Mouse (Mus musculus): ENCODE measurements around the gene Amt.

Gene Amt

DNA sequence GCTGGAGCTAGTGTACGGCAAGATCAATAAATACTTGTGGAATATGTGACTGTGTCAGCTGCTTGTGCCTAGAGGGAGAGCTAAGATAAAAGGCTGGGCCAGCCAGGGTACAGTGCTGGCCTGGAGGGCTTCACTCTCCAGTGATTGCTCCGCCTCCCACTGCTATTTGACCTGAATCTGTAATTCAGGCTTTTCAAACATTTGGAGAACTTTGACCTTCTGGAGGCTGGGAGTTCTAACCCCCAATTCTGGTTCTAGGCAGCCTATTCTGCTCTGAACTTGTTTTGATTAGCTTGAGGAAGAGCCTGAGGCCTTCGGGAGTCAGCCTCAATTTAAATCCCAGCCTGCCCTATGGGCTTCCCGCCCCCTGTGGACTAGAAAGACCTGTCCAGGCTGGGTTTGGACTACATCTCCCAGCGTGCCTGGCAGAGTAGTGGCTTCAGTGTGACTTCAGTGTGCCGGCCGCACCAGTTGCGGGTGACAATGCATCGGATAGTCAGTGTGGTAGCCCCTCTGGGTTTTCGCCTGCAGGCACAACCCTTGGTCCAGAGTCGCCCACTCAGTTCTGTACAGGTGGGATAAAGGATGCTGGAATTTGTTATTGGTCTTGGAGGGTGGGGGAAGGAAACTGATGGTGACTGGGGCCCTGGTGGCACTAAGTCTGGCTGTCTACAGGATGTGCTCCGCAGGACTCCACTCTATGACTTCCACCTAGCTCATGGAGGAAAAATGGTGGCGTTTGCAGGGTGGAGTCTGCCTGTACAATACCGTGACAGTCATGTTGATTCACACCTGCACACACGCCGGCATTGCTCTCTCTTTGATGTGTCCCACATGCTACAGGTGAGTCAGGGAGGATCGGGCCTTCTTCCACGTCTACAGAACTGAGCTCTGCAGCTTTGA, at the start of gene Amt:
Gene Amt (plus strand): TSS at position 401 of the 903 bp plus-strand sequence.
- DNase-seq (ENCODE audit: low spot score) = no peak

DNA sequence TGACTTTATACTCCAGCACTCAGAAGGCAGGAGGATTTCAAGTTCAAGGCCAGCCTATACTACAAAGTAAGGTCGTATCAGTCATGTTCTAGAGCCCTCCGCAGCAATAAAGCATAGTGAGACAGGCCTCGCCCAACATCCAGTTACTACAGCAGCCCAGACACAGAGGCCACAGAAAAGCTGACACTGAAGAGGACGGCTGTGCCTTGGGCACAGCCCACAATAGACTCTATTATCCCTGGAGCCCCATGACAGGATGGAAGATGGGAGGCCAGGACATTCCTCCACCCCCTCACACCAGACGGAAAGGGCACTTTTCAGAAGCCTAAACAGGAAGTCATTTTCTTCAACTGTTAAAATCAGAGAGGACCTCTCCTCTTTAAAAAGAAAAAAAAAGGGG, 47.7 kb upstream of the Amt start:
- no peak for DNase-seq (ENCODE audit: low spot score)

DNA sequence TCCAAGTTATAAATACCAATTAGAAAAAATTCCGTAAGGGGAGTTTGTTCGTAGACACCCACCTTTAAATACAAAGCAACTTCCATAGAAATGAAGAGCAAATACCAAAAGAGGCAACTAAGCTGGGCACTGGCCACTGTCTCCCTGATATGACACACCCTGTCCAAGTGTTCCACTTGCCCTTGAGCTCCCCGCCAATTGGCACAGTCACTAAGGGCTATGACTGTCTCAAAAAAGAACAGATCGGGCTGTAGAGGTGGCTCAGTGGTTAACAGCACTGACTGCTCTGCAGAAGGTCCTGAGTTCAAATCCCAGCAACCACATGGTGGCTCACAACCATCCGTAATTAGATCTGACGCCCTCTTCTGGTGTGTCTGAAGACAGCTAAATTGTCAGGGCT, 44.8 kb upstream of the Amt start:
- DNase-seq (ENCODE audit: low spot score) = no peak

DNA sequence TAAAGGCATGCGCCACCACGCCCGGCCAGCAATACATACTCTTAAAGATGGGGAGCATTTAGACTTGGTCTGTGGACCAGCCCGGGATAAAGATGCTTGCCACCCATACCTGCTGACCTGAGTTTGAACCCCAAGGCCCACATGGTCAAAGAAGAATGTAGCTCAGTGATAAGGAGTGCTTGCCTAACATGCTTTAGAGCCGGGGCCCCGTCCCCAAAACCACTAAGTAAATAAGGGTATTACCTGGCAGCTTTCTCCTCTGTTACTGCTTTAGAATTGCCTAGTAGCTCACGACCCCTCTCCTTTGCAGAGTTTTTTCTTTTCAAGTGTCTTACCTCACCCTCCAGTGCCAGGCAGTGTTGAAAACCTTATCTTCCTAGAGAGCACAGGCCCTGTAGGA, 43.9 kb upstream of the Amt start:
- DNase-seq (ENCODE audit: low spot score) = no peak

DNA sequence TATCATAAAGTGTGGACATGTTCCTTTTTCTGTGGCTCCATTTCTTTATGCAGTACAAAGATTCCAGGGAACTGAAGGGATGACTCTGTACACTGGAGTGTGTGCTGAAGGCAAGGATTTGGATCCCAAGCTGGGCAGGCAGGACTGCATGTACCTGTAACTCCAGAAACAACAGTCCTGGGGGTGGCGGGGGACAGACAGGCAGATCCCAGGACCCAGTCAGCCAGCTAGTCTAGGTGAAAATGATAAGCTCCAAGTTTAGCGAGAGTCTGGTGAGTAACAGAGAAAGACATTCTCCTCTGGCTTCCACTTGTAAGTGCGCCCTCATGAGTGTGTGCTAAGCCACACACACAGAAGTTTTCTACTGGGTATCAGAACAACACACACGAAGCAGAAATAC, 36.1 kb upstream of the Amt start:
- no peak for DNase-seq (ENCODE audit: low spot score)

- DNase-seq (ENCODE audit: low spot score) = no peak
These were observed 34.8 kb upstream of the Amt start for GRCm38 (mm10) chr9:108261865-108262264.

DNA sequence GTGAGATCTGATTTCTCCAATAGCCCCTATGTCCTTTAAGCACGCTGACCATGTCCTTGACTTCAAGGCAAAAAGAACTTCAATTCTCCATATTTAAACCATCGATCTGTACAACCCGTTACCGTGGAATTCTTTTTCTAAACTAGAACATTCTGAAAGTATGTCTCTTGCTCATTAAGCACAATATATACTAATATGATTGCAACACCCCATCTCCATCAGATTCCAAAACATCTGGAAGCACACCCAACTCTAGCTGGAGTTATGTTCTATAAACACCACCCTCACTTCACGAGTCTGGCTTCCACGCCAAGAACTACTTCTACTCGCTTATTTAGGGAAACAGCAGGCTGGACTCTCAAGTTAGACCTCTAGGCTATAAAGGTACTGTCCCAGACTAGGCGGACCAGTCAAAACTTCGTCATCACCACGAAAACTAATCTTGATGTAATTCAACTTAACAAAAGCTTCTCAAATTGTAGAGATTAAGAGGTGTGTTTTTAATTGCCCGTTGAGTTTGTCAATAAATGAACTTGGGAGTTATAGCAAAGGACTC, 34.1 kb upstream of the Amt start:
- no peak for DNase-seq (ENCODE audit: low spot score)

DNA sequence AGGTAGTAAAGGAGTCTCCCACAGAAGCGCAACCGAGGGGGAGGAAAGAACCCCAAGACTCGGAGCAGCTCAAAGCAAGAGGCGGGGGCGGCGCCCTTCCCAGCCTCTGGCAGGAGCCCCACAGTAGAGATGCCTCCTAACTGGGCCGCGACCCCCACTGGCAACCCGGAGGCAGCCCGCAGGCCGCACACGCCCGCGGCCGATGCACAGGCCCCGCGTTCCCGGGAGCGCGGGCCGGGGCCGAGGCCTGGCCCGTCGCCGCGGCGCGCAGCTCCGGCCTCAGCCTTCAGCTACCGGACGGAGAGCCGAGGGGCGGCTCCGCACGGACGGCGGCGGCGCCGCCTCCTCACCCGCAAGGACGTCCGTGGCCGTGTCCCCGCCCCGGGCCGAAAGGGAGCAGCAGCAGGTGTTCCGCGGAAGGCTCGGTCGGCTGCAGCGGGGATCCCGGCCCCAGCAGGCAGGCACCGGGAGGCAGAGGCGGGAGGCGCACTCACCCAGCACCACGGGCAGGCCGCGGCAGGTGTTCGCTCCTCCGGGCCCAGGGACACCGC, 33.4 kb upstream of the Amt start:
- DNase-seq (ENCODE audit: low spot score) = no peak

DNA sequence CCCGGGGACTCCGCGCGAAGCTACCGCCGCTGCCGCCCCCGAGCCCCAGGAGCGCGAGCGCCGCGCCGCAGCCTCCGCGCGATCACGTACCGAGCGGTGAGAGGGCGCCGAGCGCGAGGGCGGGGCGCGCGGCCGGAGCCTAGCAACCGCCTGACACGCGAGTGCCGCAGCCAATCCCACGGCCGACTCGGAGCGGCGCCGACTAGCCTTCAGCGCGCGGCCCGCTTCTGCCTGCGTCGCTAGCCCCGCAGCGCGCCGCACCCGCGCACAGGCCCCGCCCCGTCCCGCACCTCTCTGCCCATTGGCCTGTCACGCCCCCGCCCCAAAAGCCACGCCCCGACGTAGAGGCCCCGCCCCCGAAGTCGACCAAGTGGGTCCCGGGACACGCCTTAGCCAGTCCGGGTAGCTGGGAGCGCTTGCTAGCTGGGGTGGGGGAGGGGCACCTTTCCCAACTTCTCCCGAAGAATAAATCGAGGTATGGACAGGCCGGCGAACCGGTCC, 32.9 kb upstream of the Amt start, which contains the start of gene Dag1:
Gene Dag1 (minus strand): TSS at position 269 of the 501 bp plus-strand sequence.
- peak; percentile 99 for DNase-seq (ENCODE audit: low spot score)

- peak; percentile 75 for DNase-seq (ENCODE audit: low spot score)
These were observed 32.3 kb upstream of the Amt start for GRCm38 (mm10) chr9:108264191-108264921.

DNA sequence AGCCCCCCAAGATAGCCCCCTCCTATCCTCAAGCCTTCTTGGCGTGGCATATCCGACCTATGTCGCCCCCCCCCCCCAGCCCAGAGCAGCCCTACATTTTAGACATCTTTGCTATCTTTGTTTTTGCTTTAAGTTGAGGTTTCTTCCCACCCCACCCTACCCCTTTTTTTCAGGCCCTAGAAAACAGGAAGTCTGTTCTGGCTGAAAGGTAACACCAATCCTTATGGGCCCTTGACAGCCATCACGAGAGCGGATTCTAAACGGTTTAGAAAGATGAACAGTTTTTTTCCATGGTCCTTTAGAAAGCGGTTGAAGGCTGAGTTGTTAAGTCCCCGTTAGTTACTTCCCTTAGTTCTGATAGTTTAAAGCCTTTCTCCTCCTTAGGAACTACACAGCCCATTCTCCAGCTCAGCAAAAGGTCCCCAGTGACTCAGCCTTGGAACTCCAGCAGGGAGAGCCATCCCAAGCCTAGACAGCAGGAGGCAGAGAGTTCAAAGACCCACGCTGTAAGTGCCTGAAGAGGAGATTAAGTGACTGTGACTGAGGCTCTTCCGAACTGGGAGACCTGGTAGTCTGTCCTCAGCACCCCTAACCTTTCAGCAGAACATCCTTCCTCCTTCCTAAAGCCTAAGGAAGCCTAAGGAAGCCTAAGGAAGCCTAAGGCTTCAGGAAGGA, 30.3 kb upstream of the Amt start:
- DNase-seq (ENCODE audit: low spot score) = no peak

GRCm38 (mm10) chr9:108267691-108268090, 29.0 kb upstream of the Amt start:
- DNase-seq (ENCODE audit: low spot score) = peak; percentile 44

GRCm38 (mm10) chr9:108268701-108269100, 28.0 kb upstream of the Amt start:
- peak; percentile 48 for DNase-seq (ENCODE audit: low spot score)

GRCm38 (mm10) chr9:108271941-108272340, 24.7 kb upstream of the Amt start:
- DNase-seq (ENCODE audit: low spot score) = no peak

GRCm38 (mm10) chr9:108272691-108273090, 24.0 kb upstream of the Amt start:
- DNase-seq (ENCODE audit: low spot score) = no peak

DNA sequence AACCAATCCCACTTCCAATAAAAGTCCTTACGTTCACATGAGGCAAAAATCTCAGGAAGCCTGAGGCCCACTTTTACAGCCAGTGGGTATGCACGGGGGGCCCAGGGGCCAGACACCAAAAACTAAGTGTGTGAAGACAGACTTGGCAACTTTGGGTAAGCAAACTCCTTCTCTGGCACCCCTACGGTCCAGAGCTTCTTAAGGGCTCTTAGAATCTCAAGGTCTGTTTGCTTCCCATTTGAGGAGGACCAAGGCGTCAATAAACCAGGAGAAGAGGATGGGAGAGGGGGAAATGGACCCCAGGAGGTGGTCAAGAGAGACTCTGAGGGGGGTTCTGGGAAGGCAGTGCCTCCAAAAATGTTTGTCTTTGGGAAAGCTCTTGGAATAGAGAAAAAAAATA, 23.2 kb upstream of the Amt start:
- no peak for DNase-seq (ENCODE audit: low spot score)

- DNase-seq (ENCODE audit: low spot score) = peak; percentile 53
These were observed 21.9 kb upstream of the Amt start for GRCm38 (mm10) chr9:108274476-108275330.

DNA sequence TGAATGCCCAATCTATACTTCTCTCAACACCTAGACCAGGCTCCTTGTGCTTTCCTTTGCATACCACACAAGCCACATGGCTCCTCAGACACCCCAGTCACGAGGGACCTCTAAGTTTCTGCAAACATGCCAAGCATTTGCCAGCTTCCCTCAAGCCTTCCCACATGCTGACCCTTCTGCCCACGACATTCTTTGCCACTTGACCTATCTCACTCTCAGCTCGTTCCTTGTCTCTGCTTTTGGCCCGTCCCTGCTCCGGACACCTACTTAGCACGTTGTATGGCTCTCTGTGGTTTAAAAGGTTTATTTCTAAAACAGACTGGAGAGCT, 21.4 kb upstream of the Amt start:
- DNase-seq (ENCODE audit: low spot score) = no peak

DNA sequence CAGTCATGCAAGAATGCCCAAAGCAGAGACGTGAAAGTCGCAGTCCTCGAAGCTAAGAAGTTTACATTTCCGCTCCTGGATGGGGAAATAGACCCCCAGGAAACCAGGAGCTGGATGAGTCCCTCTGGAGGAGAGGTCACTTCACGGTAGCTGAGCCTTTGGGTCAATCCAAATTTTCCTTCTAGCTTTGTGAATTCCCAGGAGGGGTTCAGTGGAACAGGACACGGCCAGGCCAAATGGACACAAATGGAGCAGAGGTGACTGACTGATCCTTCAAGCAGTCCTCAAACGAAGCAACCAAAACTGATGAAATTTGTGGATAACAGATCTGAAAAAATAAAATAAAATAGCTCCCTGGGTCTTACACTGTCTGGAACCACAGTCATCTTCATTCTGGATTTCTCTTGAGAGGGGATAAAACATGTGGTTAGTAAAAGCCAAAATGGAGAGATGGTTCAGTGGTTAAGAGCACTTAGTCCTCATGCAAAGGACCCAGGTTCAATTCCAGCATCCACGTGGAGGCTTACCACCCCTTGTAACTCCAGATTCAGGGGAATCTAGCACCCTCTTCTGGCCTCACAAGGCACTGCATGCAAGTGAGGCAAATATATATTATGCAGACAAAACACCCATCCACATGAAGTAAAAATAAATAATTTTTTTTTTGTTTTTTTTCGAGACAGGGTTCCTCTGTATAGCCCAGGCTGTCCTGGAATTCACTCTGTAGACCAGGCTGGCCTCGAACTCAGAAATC, 17.8 kb upstream of the Amt start:
- peak; percentile 44 for DNase-seq (ENCODE audit: low spot score)

Measured in testis, postnatal 14 days (tissue).